Mouse (Mus musculus): ENCODE results near the gene S1pr5.

- TF ChIP-seq ZMIZ1 (IDR thresholded peaks at IDR 0.05; ENCODE audit: low read depth, low read length) (no peak), ZNF384 (IDR thresholded peaks at IDR 0.05; ENCODE audit: low read depth, low read length) (no peak), USF1 (IDR thresholded peaks at IDR 0.05; ENCODE audit: low read depth, low read length) (no peak), BHLHE40 (IDR thresholded peaks at IDR 0.05; ENCODE audit: borderline replicate concordance, low read depth, low read length) (no peak), TAL1 (IDR thresholded peaks at IDR 0.05; ENCODE audit: low read length) (no peak), POLR2A (IDR thresholded peaks at IDR 0.05; ENCODE audit: control insufficient read depth in 1 of 2, insufficient read depth in 1 of 2, low read depth in 1 of 2, low read length in 2 of 2, poor library complexity in 1 of 2) (no peak), GATA1 (IDR thresholded peaks at IDR 0.05; ENCODE audit: low read depth, low read length) (no peak), CTCF (IDR thresholded peaks at IDR 0.05 in 2 of 3, conservative IDR thresholded peaks at IDR 0.05 in 1 of 3; ENCODE audit: control insufficient read depth in 1 of 3, insufficient read depth in 1 of 3, low read depth in 2 of 3, low read length in 3 of 3, poor library complexity in 1 of 3, severe bottlenecking in 1 of 3) (no peak), E2F4 (IDR thresholded peaks at IDR 0.05; ENCODE audit: borderline replicate concordance, low read depth, low read length) (no peak), CHD2 (IDR thresholded peaks at IDR 0.05; ENCODE audit: low read length) (no peak), TBP (IDR thresholded peaks at IDR 0.05; ENCODE audit: low read depth, low read length) (0 out of 2 replicates have a peak, but pooled peaks have one; percentile 8), HCFC1 (IDR thresholded peaks at IDR 0.05; ENCODE audit: low read depth, low read length) (no peak), NRF1 (IDR thresholded peaks at IDR 0.05; ENCODE audit: insufficient read depth, low read depth, low read length, poor library complexity, severe bottlenecking) (no peak)
These were observed 42.3 kb upstream of the S1pr5 start for GRCm38 (mm10) chr9:21290589-21290988.

All from MEL (cell line).